Mouse (Mus musculus): Measurements from ENCODE around the gene Lhx5.

DNA sequence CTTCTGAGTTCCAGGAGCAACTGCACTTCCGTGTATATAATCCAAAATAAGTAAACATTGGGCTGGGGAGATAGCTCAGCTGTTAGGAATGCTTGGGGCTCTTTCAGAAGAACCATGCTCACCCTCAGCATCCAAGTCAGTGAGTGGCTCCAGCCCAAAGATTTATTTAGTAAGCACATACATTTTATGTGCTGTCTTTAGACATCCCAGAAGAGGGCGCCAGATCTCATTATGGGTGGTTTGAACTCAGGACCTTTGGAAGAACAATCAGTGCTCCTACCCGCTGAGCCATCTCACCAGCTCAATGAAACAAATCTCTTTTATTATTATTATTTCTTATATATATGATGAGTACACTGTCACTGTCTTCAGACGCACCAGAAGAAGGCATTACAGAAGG lies 48.0 kb downstream of the Lhx5 start:
- no peak for TF ChIP-seq EP300 (optimal IDR thresholded peaks at IDR 0.05)
- TF ChIP-seq CTCF (IDR thresholded peaks at IDR 0.05; ENCODE audit: low read depth), result peak; percentile 30; the same call in 1 of the 2 replicates
